Mouse (Mus musculus): Measurements from ENCODE around the gene H2afj. TPM values are rescaled to one million over a fixed set of nuclear protein-coding genes. Genes with fewer than 3 reads are reported as not detected.

Gene H2afj
- polyA plus RNA-seq, 1 experiment from 2014 or later = 125 TPM

DNA sequence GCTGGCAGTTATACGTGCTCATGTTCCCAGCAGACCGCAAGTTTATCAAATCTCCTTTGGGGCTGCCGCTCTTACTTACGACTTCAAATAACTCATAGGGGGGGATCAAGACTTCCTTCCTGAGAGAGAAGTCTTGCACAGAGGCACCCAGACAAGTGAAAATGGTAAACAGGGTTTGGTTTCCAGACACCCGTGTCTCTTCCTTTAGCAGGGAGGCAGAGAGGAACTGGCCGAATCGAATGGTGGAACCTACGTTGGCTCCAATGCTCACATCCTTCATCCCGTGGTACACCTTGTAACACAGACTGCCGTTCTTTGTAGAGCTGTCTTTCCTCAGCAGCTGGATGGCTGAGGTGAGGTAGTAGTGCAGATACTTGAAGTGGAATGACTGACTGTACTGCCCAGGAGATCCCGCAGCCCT is 46.3 kb downstream of the H2afj start:
- ATAC-seq (ENCODE audit: low FRiP score) = no peak
- Histone ChIP-seq H3K27me3 (no peaks in the 10 kb centered on the region), H3K4me2 (no peak overlapping the region), H3K9ac (no peak overlapping the region), H3K4me3 (no peak overlapping the region), H3K27ac (no peak overlapping the region), H3K4me1 (replicated peaks) (peaks cover 5% of the 10 kb centered on the region; the same call in 1 of the 2 replicates), H3K36me3 (no peaks in the 10 kb centered on the region), H3K9me3 (no peaks in the 10 kb centered on the region)
- WGBS = 87% methylated on average over 11 of the region's 11 CpGs

- Histone ChIP-seq H3K9me3 (no peaks in the 10 kb centered on the region), H3K27ac (no peak overlapping the region), H3K27me3 (no peaks in the 10 kb centered on the region), H3K4me3 (no peak overlapping the region), H3K4me1 (replicated peaks) (peaks cover 5% of the 10 kb centered on the region; the same call in 1 of the 2 replicates), H3K9ac (no peak overlapping the region), H3K4me2 (no peak overlapping the region), H3K36me3 (no peaks in the 10 kb centered on the region)
- 79% methylated on average over 2 of the region's 2 CpGs for WGBS
- ATAC-seq (ENCODE audit: low FRiP score) = no peak
Measured at GRCm38 (mm10) chr6:136855183-136855582, 47.1 kb downstream of the H2afj start.

- no peak overlapping the region for H3K27ac ChIP-seq
- H3K9ac ChIP-seq = peak overlapping the region; percentile 39; the same call in 1 of the 2 replicates
- no peaks in the 10 kb centered on the region for H3K9me3 ChIP-seq
- H3K36me3 ChIP-seq = no peaks in the 10 kb centered on the region
- WGBS = 72% methylated on average over 14 of the region's 14 CpGs
- H3K4me1 ChIP-seq (replicated peaks) = peaks cover 5% of the 10 kb centered on the region; the same call in 1 of the 2 replicates
- H3K4me3 ChIP-seq = no peak overlapping the region
- no peak for ATAC-seq (ENCODE audit: low FRiP score)
- no peaks in the 10 kb centered on the region for H3K27me3 ChIP-seq
- H3K4me2 ChIP-seq = no peak overlapping the region
Measured at GRCm38 (mm10) chr6:136856071-136856636, 48.1 kb downstream of the H2afj start.

DNA sequence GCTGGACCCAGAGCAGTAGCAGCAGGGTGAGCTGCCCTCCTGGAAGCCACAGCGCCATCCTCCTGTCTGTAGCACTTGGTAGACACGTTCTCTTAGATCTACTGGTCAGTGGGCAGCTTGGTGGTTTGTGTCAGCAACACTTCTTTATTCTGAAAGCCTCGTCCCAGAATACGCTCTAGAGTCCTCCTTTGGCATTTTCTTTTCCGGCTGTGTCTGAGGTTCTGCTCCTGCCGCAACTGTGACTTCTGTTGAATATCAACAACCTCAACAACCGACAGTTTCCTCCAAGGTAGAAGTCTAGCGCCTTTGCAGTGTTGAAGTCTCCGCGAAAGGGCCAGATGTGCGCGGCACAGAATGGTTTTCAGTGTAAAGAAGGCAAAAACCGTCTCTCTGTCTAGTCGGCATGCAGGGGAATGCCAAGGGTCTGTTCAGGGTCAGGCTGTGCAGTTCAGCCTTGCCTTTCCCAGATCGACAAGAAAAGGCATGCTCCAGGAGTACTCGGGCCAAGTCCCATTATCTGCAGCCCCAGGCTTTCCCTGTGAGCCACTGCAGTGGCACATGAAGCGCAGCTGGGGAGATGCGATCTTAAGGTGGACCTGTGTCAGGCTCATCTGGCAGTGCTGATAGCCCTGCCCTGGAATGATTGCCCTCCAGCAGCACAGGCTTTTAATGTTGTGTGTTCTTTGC is 49.3 kb downstream of the H2afj start, which contains the start of gene Art4:
Art4 (minus strand) TSS at position 548 of the 687 bp plus-strand sequence.
- no peak for ATAC-seq (ENCODE audit: low FRiP score)
- Histone ChIP-seq H3K4me2 (no peak within 1 kb of the TSS), H3K9ac (no peak within 1 kb of the TSS; the same call in 1 of the 2 replicates), H3K27me3 (no peaks in the 10 kb centered on the region), H3K27ac (no peak within 1 kb of the TSS), H3K4me1 (replicated peaks) (peaks cover 5% of the 10 kb centered on the region; the same call in 1 of the 2 replicates), H3K36me3 (no peaks in the 10 kb centered on the region), H3K4me3 (no peak within 1 kb of the TSS), H3K9me3 (no peaks in the 10 kb centered on the region)
- WGBS = 76% methylated on average over 18 of the region's 18 CpGs

DNA sequence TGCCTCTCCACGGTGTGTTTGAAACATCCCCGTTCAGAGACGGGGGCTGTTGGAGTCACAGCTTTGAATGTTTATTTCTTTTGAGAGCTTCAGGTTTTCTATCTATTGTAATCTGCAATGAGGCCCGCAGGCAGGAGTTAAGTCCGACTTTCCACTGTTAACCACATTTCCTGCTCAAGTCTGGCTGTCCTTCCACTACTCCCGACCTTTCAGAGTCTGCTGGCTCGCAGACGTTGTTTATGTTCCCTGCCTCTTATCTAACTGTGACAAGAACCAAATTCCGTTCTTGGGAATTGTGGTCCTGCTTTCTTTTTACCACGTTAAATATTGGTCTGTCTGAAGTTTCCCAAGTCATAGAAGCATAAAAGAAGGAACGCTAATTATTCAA is 49.8 kb downstream of the H2afj start:
- Histone ChIP-seq H3K4me1 (replicated peaks) (peaks cover 1% of the 10 kb centered on the region; the same call in 1 of the 2 replicates), H3K9ac (no peak overlapping the region; the same call in 1 of the 2 replicates), H3K36me3 (no peaks in the 10 kb centered on the region), H3K9me3 (no peaks in the 10 kb centered on the region), H3K4me2 (no peak overlapping the region), H3K4me3 (no peak overlapping the region), H3K27me3 (no peaks in the 10 kb centered on the region), H3K27ac (no peak overlapping the region)
- 72% methylated on average over 11 of the region's 11 CpGs for WGBS
- no peak for ATAC-seq (ENCODE audit: low FRiP score)

DNA sequence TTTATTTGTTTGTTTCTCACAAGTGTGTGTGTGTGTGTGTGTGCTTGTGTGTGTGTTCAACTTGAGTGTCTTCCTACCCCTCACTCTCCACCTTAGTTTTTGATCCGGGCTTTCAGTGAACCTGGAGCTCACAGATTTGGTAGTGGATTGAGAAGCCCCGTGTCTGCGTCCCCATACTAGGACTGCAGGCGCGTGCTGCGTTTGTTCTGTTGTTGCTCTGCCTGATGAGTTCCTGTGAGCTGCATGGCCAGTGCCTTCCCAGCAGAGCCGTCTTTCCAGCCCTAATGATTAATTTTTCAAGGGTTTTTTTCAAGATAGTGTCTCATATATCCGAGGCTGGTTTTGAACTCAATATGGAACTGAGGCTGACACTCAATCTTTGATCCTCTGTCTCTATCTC is 50.4 kb downstream of the H2afj start:
- Histone ChIP-seq H3K27me3 (no peaks in the 10 kb centered on the region), H3K27ac (no peak overlapping the region), H3K9ac (no peak overlapping the region), H3K36me3 (no peaks in the 10 kb centered on the region), H3K4me2 (no peak overlapping the region), H3K4me3 (no peak overlapping the region), H3K9me3 (no peaks in the 10 kb centered on the region), H3K4me1 (replicated peaks) (no peaks in the 10 kb centered on the region)
- WGBS = 82% methylated on average over 8 of the region's 8 CpGs
- no peak for ATAC-seq (ENCODE audit: low FRiP score)

Small RNAs within 50 kb of the gene (microRNA-seq; reads per million reads assigned to microRNA genes)
- not detected for gene Gm44364

Other genes with a start within 250 kb of the H2afj start
- gene Plbd1, start 146.3 kb upstream of the H2afj start, polyA plus RNA-seq (2015; fragmentation: Nextera tagmentation; extraction: Ambion mirVana) = 1.4 and 1.8 TPM in 2 replicates
- 0.09 and 0.17 TPM in 2 replicates for gene Gucy2c, start 26.5 kb upstream of the H2afj start, polyA plus RNA-seq (2015; fragmentation: Nextera tagmentation; extraction: Ambion mirVana)
- gene Hist4h4, start 3.8 kb upstream of the H2afj start, polyA plus RNA-seq (2015; fragmentation: Nextera tagmentation; extraction: Ambion mirVana) = 0.65 and 0.90 TPM in 2 replicates
- gene BC049715, start 19.4 kb downstream of the H2afj start, polyA plus RNA-seq (2015; fragmentation: Nextera tagmentation; extraction: Ambion mirVana) = 1.5 and 2.8 TPM in 2 replicates
- gene Wbp11, start 20.0 kb downstream of the H2afj start, polyA plus RNA-seq (2015; fragmentation: Nextera tagmentation; extraction: Ambion mirVana) = 80.1 and 82.5 TPM in 2 replicates
- 0.19 and 0.66 TPM in 2 replicates for gene Smco3, start 27.2 kb downstream of the H2afj start, polyA plus RNA-seq (2015; fragmentation: Nextera tagmentation; extraction: Ambion mirVana)
- gene Art4, start 49.5 kb downstream of the H2afj start, polyA plus RNA-seq (2015; fragmentation: Nextera tagmentation; extraction: Ambion mirVana) = 0.13 and 0.39 TPM in 2 replicates
- 13.6 and 16.2 TPM in 2 replicates for gene Mgp, start 67.6 kb downstream of the H2afj start, polyA plus RNA-seq (2015; fragmentation: Nextera tagmentation; extraction: Ambion mirVana)
- gene Erp27, start 113.9 kb downstream of the H2afj start, polyA plus RNA-seq (2015; fragmentation: Nextera tagmentation; extraction: Ambion mirVana) = not detected in 2 replicates
- gene Pde6h, start 115.6 kb downstream of the H2afj start, polyA plus RNA-seq (2015; fragmentation: Nextera tagmentation; extraction: Ambion mirVana) = not detected in 2 replicates
- 16.7 and 19.2 TPM in 2 replicates for gene Arhgdib, start 133.7 kb downstream of the H2afj start, polyA plus RNA-seq (2015; fragmentation: Nextera tagmentation; extraction: Ambion mirVana)

Measured in hindbrain, embryonic 13.5 days (tissue).